In the genomic region with DNA sequence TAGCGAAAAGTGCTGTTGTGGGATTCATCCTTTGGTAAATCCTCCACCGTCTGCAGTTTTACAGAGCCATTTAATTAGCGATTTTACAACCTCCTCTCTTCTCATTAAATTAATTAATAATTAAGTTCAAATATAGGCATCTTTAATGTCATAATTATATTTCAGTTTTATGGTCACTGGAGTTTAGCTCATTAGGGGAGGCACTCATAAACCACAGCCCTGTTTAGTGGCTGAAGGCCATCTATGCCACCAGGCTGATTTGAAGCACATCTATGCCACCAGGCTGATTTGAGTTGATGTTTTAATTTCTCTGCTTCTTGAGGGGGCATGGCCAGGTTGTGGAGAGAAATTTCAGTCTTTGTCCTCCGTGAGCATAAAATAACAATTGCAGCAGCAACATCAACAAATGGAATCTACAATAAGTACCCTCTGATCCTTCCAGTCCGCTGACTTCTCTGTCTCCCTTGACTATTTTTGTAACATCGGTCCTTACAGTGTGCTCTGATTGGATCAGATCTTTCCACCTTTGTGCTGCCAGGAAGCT, we compare ENCODE assay signal across 22 mouse cellular contexts.
"Had no signal": no experiment of that assay in that cellular context is flagged by ENCODE, and none has a peak within 500 bp of the region (broad histone marks: within the 10 kb centered on the region; RNA-seq: fewer than 3 reads in every experiment).

No protein-coding gene starts in this region.

- H3K27ac ChIP-seq: heart, embryonic 10.5 days; hindbrain, embryonic 13.5 days; hindbrain, embryonic 15.5 days; hindbrain, postnatal 0 days; kidney, embryonic 15.5 days; kidney, postnatal 0 days; limb, embryonic 13.5 days; limb, embryonic 15.5 days had no signal

- H3K4me2 ChIP-seq: heart, embryonic 12.5 days; hindbrain, embryonic 13.5 days; hindbrain, embryonic 15.5 days; kidney, embryonic 15.5 days; limb, embryonic 13.5 days; limb, embryonic 15.5 days had no signal

- H3K9ac ChIP-seq: forebrain, postnatal 0 days; heart, embryonic 12.5 days; hindbrain, embryonic 13.5 days; hindbrain, embryonic 15.5 days; kidney, embryonic 15.5 days; limb, embryonic 13.5 days; limb, embryonic 15.5 days had no signal

- H3K4me1 ChIP-seq: heart, embryonic 10.5 days; heart, embryonic 12.5 days; hindbrain, embryonic 13.5 days; hindbrain, embryonic 15.5 days; kidney, embryonic 15.5 days; limb, embryonic 13.5 days; limb, embryonic 15.5 days had no signal

- H3K4me3 ChIP-seq: heart, embryonic 10.5 days; heart, embryonic 12.5 days; hindbrain, embryonic 13.5 days; hindbrain, embryonic 15.5 days; kidney, embryonic 15.5 days; limb, embryonic 13.5 days; limb, embryonic 15.5 days had no signal

- DNase-seq: forebrain, postnatal 0 days; gastrocnemius, postnatal 14 days; gastrocnemius, postnatal 36 days; heart, adult 18-20 months; heart, postnatal 10 days; kidney, adult 11 months; kidney, adult 2 months; kidney, adult 9 months; kidney, postnatal 36 days; layer of hippocampus, adult 9-11 months; layer of hippocampus, postnatal 36 days; left cerebral cortex, postnatal 4 days had no signal

- H3K36me3 ChIP-seq: heart, embryonic 10.5 days; heart, embryonic 12.5 days; hindbrain, embryonic 13.5 days; hindbrain, embryonic 15.5 days; kidney, embryonic 15.5 days; limb, embryonic 13.5 days; limb, embryonic 15.5 days had no signal

- H3K9me3 ChIP-seq: heart, embryonic 10.5 days; heart, embryonic 12.5 days; hindbrain, embryonic 13.5 days; hindbrain, embryonic 15.5 days; kidney, embryonic 15.5 days; limb, embryonic 13.5 days; limb, embryonic 15.5 days had no signal

- H3K27me3 ChIP-seq: heart, embryonic 12.5 days; hindbrain, embryonic 15.5 days; limb, embryonic 13.5 days had no signal

- ATAC-seq: forebrain, postnatal 0 days; hindbrain, postnatal 0 days; intestine, embryonic 16.5 days had no signal
